Mouse (Mus musculus) lung, postnatal 0 days (tissue): ENCODE data around the gene Atg7. TPM values are rescaled to one million over a fixed set of nuclear protein-coding genes. Genes with fewer than 3 reads are reported as not detected.
A peak's percentile ranks its signal among the peaks of the same experiment; 100 is the strongest.

ENCODE experiments used
- ATAC-seq: fragments of 200-750 bp; cut with Nextera tagmentation; 2 replicates; pipeline ENCODE4 v1.8.0; 2017; ENCODE audit warnings: moderate library complexity
- DNase-seq: peaks from one replicate; pipeline ENCODE4 v3.0.0-alpha.2; 2016; ENCODE audit warnings: low spot score
- H3K27ac ChIP-seq: fragments of 300-500 bp; sonication (generic); 2 replicates; pipeline ENCODE4 v1.5.1; 2014; ENCODE audit warnings: antibody characterized with exemption, mild to moderate bottlenecking, low read length, mixed read lengths
- H3K27me3 ChIP-seq: fragments of 300-500 bp; sonication (generic); replicated peaks from 2 replicates; pipeline ENCODE4 v1.6.1; 2014; ENCODE audit warnings: low read length, mixed read lengths; ENCODE audit not compliant: insufficient read depth
- H3K36me3 ChIP-seq: fragments of 300-500 bp; sonication (generic); 2 replicates; pipeline ENCODE4 v1.6.1; 2014; ENCODE audit warnings: low read length, mixed read lengths; ENCODE audit not compliant: insufficient read depth
- H3K4me1 ChIP-seq: fragments of 300-500 bp; sonication (generic); 2 replicates; pipeline ENCODE4 v1.6.1; 2014; ENCODE audit warnings: antibody characterized with exemption, low read depth, low read length, mixed read lengths; ENCODE audit not compliant: insufficient read depth
- H3K4me2 ChIP-seq: fragments of 300-500 bp; sonication (generic); replicated peaks from 2 replicates; pipeline ENCODE4 v1.6.1; 2014; ENCODE audit warnings: low read depth, mild to moderate bottlenecking, low read length, moderate library complexity, mixed read lengths
- H3K4me3 ChIP-seq: fragments of 300-500 bp; sonication (generic); 2 replicates; pipeline ENCODE4 v1.5.1; 2014; ENCODE audit warnings: low read depth, low read length
- H3K9ac ChIP-seq: fragments of 300-500 bp; sonication (generic); replicated peaks from 2 replicates; pipeline ENCODE4 v1.6.1; 2014; ENCODE audit warnings: low read depth, mild to moderate bottlenecking
- H3K9me3 ChIP-seq: fragments of 300-500 bp; sonication (generic); 2 replicates; pipeline ENCODE4 v1.6.1; 2016; ENCODE audit warnings: low read length, mixed read lengths
- CTCF ChIP-seq: IDR thresholded peaks from 2 replicates; pipeline ENCODE4 v1.5.1; 2016; ENCODE audit warnings: antibody characterized with exemption, mild to moderate bottlenecking
- EP300 ChIP-seq: IDR thresholded peaks from 2 replicates; pipeline ENCODE4 v1.6.1; 2016; ENCODE audit warnings: antibody characterized with exemption, mild to moderate bottlenecking, control low read depth
- WGBS: fragments of 180-500 bp; shearing (Covaris S2); extraction: QIAGEN DNeasy Blood & Tissue Kit; methylation state at CpG from one replicate; pipeline ENCODE4 v1.1.7; 2014; 5-methylcytosine and 5-hydroxymethylcytosine counted together
- polyA plus RNA-seq: library from polyadenylated mRNA; unstranded; fragments of >200 nt; fragmentation: Nextera tagmentation; extraction: Ambion mirVana; gene quantifications from 2 replicates; pipeline ENCODE4 v1.2.1, GENCODE M21; 2015

Atg7 gene
- polyA plus RNA-seq, 1 experiment from 2014 or later = 18.4 TPM

DNA sequence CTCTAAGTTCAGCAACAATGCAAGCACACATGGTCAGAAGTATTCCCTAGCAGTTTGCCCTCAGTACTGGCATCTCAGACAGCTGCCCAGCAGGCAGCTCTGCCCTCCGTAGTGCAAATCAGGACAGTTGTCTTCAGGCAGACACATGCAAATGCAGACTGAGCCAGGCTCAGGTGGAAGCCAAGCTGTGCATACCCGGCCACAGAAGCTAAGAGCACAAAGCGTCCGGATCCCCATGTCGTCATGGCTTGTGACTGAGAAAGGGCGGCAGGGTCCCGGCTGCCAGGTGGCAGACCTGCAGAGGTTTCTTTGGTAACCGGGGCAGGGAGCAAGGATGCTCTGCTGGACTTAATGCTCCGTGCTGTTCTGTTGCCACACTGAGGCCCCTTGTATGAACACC is 218.7 kb downstream of the Atg7 start:
- Histone ChIP-seq H3K4me2 (no peak overlapping the region), H3K27ac (peak overlapping the region; percentile 51; the same call in 1 of the 2 replicates), H3K4me1 (peaks cover 28% of the 10 kb centered on the region), H3K4me3 (no peak overlapping the region), H3K36me3 (peaks cover 23% of the 10 kb centered on the region), H3K9me3 (no peaks in the 10 kb centered on the region), H3K27me3 (no peaks in the 10 kb centered on the region), H3K9ac (no peak overlapping the region)
- DNase-seq (no peak), ATAC-seq (no peak)
- TF ChIP-seq CTCF = no peak
- TF ChIP-seq EP300 = no peak
- 76% methylated on average over 9 of the region's 9 CpGs for WGBS

DNA sequence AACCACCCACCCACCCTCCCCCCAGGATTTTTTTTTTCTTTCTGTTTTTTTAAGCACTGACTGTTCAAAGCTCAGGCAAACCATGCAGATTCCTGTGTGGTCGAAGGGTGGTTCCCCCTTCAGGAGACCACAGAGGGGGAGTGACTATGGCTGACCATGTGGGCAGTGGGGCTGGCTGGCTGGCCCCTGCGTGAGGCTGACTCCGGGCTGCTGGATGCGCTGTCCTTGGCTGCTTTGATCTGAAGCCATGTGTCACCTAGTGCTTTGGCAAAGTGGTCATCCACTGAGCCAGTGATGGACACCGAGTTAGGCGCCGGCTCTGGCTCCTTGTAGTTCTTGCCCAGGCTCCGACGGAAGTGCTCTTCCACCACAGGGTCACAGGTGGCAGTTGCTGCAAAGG is 219.1 kb downstream of the Atg7 start:
- ATAC-seq = no peak
- Histone ChIP-seq H3K27ac (peak overlapping the region; percentile 51; the same call in 1 of the 2 replicates), H3K9ac (no peak overlapping the region), H3K4me3 (no peak overlapping the region), H3K9me3 (no peaks in the 10 kb centered on the region), H3K4me2 (no peak overlapping the region), H3K4me1 (peaks cover 28% of the 10 kb centered on the region), H3K27me3 (no peaks in the 10 kb centered on the region), H3K36me3 (peaks cover 23% of the 10 kb centered on the region)
- TF ChIP-seq EP300 = no peak
- TF ChIP-seq CTCF = no peak
- DNase-seq = no peak
- WGBS = 56% methylated on average over 9 of the region's 9 CpGs

DNA sequence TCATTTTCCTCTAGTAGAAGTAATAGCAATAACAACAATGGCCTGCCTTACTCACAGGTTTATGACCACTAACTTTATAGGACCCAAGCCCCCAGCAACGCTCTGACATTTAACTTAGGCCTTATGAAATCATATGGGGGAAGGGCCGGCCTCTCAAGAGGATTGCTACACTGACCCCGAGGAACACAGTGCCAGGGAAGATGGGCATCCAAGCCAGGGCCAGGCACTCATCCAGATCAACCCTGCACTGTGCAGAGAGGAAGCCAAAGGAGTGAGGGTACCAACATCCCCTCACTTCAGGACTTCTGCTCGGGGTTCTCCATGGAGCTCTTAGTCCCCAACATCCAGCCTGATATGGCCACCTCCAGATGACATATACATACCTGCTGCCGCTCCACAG is 220.6 kb downstream of the Atg7 start:
- Histone ChIP-seq H3K27ac (0 out of 2 replicates have a peak overlapping the region, but pooled peaks have one; percentile 9), H3K4me2 (no peak overlapping the region), H3K9ac (no peak overlapping the region), H3K27me3 (no peaks in the 10 kb centered on the region), H3K9me3 (no peaks in the 10 kb centered on the region), H3K4me3 (no peak overlapping the region), H3K4me1 (peaks cover 21% of the 10 kb centered on the region), H3K36me3 (peaks cover 23% of the 10 kb centered on the region)
- TF ChIP-seq CTCF = no peak
- TF ChIP-seq EP300 = no peak
- 67% methylated on average over 5 of the region's 5 CpGs for WGBS
- DNase-seq (no peak), ATAC-seq (no peak)

DNA sequence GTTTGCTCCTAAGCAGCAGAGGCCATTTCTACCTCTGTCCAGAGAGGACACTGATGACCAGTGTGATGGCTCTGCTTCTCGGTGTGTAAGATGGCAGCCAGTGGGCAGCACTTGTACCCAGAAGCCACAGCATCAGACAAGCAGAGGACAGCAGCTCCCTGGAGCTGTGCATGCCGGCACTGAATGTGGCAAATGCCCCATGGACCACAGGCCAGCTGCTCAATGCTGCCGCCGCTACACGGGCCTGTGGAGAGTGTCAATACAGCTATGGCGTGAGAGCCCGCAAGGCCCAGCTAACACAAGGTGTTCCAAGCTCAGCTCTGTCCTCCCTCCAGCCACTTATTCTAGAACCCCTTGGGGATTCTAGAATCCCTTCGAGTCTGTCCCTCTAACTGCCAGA is 221.5 kb downstream of the Atg7 start:
- no peak for DNase-seq
- H3K9me3 ChIP-seq = no peaks in the 10 kb centered on the region
- no peak overlapping the region for H3K27ac ChIP-seq
- no peak overlapping the region for H3K9ac ChIP-seq
- H3K4me3 ChIP-seq = no peak overlapping the region
- WGBS = 75% methylated on average over 8 of the region's 8 CpGs
- ATAC-seq = no peak
- no peaks in the 10 kb centered on the region for H3K27me3 ChIP-seq
- H3K36me3 ChIP-seq = peaks cover 21% of the 10 kb centered on the region
- H3K4me1 ChIP-seq = peaks cover 19% of the 10 kb centered on the region
- TF ChIP-seq EP300 = no peak
- no peak for TF ChIP-seq CTCF
- no peak overlapping the region for H3K4me2 ChIP-seq

- no peak overlapping the region for H3K9ac ChIP-seq
- WGBS = 40% methylated on average over 3 of the region's 3 CpGs
- H3K4me2 ChIP-seq = no peak overlapping the region
- ATAC-seq (peak; percentile 68), DNase-seq (peak; percentile 55)
- H3K9me3 ChIP-seq = no peaks in the 10 kb centered on the region
- TF ChIP-seq EP300 (no peak), CTCF (no peak)
- no peaks in the 10 kb centered on the region for H3K27me3 ChIP-seq
- peaks cover 14% of the 10 kb centered on the region for H3K36me3 ChIP-seq
- H3K4me3 ChIP-seq = no peak overlapping the region
- H3K4me1 ChIP-seq = peaks cover 17% of the 10 kb centered on the region
- H3K27ac ChIP-seq = peak overlapping the region; percentile 85
Observed at GRCm38 (mm10) chr6:114866078-114866477, 223.2 kb downstream of the Atg7 start.

GRCm38 (mm10) chr6:114866619-114867018 is 223.7 kb downstream of the Atg7 start:
- H3K4me1 ChIP-seq = peaks cover 13% of the 10 kb centered on the region
- no peak overlapping the region for H3K4me3 ChIP-seq
- peak overlapping the region; percentile 85 for H3K27ac ChIP-seq
- no peaks in the 10 kb centered on the region for H3K9me3 ChIP-seq
- no peak overlapping the region for H3K9ac ChIP-seq
- no peaks in the 10 kb centered on the region for H3K27me3 ChIP-seq
- WGBS = 64% methylated on average over 4 of the region's 4 CpGs
- DNase-seq = peak; percentile 58
- TF ChIP-seq EP300 (peak; percentile 94), CTCF (no peak)
- H3K4me2 ChIP-seq = no peak overlapping the region
- ATAC-seq = peak; percentile 87
- H3K36me3 ChIP-seq = peaks cover 14% of the 10 kb centered on the region

- ATAC-seq = no peak
- Histone ChIP-seq H3K36me3 (peaks cover under 1% of the 10 kb centered on the region; the same call in 1 of the 2 replicates), H3K4me3 (no peak overlapping the region), H3K4me2 (no peak overlapping the region), H3K27ac (no peak overlapping the region), H3K9ac (no peak overlapping the region), H3K27me3 (no peaks in the 10 kb centered on the region), H3K4me1 (peaks cover 14% of the 10 kb centered on the region), H3K9me3 (no peaks in the 10 kb centered on the region)
- TF ChIP-seq EP300 = no peak
- 74% methylated on average over 7 of the region's 7 CpGs for WGBS
- DNase-seq = no peak
Observed at GRCm38 (mm10) chr6:114868656-114869055, 225.8 kb downstream of the Atg7 start.
